Mouse (Mus musculus): ENCODE measurements at regions not wholly inside any gene's neighbourhood (a gene's known extent, or its start where the extent isn't known, plus 50 kb on each side); places are given as distances from the start of the nearest gene placed in this dataset.

DNA sequence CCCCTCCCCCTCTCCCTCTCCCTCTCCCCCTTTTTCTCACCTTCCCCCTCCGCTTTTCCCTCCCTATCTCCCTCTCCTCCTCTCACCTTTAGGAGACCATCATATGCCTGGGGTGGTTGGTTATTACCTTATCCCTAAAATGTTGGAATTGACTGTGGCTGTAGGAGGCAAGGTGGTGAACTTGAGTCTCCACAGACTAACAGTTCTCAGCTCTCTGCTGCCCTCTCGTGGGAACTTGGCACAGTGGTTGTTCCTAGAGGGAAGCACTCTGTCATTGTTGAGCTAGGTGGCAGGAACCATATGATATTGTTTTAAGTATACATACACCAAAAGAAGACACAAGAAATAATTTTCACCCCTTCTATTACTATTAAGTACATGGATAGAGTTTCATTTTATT is 386.9 kb downstream of the Galc start:
- peak; percentile 76 for ATAC-seq (ENCODE audit: low FRiP score, low TSS enrichment)
- Histone ChIP-seq H3K4me3 (ENCODE audit: low read length) (no peak overlapping the region), H3K27ac (ENCODE audit: low read depth, low read length) (no peak overlapping the region), H3K9ac (ENCODE audit: low read depth, low read length) (no peak overlapping the region), H3K4me1 (ENCODE audit: control insufficient read depth, insufficient read depth, low read length) (no peaks in the 10 kb centered on the region), H3K4me2 (replicated peaks; ENCODE audit: low read depth, low read length) (no peak overlapping the region), H3K9me3 (ENCODE audit: control insufficient read depth, low read length) (no peaks in the 10 kb centered on the region), H3K27me3 (ENCODE audit: control insufficient read depth, insufficient read depth, low read length) (no peaks in the 10 kb centered on the region), H3K36me3 (ENCODE audit: control insufficient read depth, insufficient read depth, low read length) (no peaks in the 10 kb centered on the region)
- WGBS: 15% methylated on average over 2 of the region's 2 CpGs

GRCm38 (mm10) chr12:97862921-97863320 is 396.3 kb downstream of the Galc start:
- Histone ChIP-seq H3K4me1 (ENCODE audit: control insufficient read depth, insufficient read depth, low read length) (no peaks in the 10 kb centered on the region), H3K27ac (ENCODE audit: low read depth, low read length) (no peak overlapping the region), H3K27me3 (ENCODE audit: control insufficient read depth, insufficient read depth, low read length) (no peaks in the 10 kb centered on the region), H3K9me3 (ENCODE audit: control insufficient read depth, low read length) (no peaks in the 10 kb centered on the region), H3K4me2 (replicated peaks; ENCODE audit: low read depth, low read length) (no peak overlapping the region), H3K36me3 (ENCODE audit: control insufficient read depth, insufficient read depth, low read length) (no peaks in the 10 kb centered on the region), H3K4me3 (ENCODE audit: low read length) (no peak overlapping the region), H3K9ac (ENCODE audit: low read depth, low read length) (no peak overlapping the region)
- no peak for ATAC-seq (ENCODE audit: low FRiP score, low TSS enrichment)
- WGBS: 85% methylated on average over 3 of the region's 3 CpGs

DNA sequence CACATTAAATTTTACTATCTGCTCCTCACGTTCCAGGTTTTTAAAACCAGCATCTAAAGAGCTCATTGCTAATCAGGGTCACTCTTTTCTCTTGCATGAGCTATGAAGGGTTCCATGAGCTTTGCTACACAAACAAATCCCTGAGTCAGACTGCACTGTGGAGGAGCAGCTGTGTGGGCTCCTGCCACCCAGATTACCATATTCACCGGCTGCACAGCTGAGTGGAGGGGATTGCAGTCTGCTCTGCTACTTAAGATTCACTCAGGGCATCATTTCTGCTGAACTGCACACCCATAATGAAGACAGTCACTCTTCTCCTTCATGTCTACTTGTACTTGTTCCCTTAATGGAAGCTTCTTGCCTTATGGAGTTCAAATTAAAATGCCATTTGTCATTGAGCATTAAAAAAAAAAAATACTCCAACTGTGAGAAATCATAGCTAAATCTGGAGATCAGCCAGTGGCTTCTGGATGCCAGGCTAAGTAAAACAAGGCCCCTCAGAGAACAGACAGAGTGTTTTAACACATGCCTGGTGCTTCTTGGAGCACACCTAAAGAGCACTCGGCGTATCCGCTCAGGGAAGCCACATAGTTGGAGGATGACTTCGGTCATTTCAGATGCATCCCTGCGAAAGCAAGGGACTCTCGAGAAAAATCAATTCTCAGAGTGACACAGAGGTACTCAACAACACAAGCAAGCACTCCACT is 422.9 kb downstream of the Galc start:
- Histone ChIP-seq H3K9ac (ENCODE audit: low read depth, low read length) (no peak overlapping the region), H3K27ac (ENCODE audit: low read depth, low read length) (no peak overlapping the region), H3K4me3 (ENCODE audit: low read length) (no peak overlapping the region), H3K4me2 (replicated peaks; ENCODE audit: low read depth, low read length) (no peak overlapping the region), H3K4me1 (ENCODE audit: control insufficient read depth, insufficient read depth, low read length) (no peaks in the 10 kb centered on the region), H3K27me3 (ENCODE audit: control insufficient read depth, insufficient read depth, low read length) (no peaks in the 10 kb centered on the region), H3K36me3 (ENCODE audit: control insufficient read depth, insufficient read depth, low read length) (no peaks in the 10 kb centered on the region), H3K9me3 (ENCODE audit: control insufficient read depth, low read length) (no peaks in the 10 kb centered on the region)
- 85% methylated on average over 8 of the region's 8 CpGs for WGBS
- no peak for ATAC-seq (ENCODE audit: low FRiP score, low TSS enrichment)

GRCm38 (mm10) chr12:97793364-97794120 is 465.7 kb downstream of the Galc start:
- Histone ChIP-seq H3K27ac (ENCODE audit: low read depth, low read length) (no peak overlapping the region), H3K36me3 (ENCODE audit: control insufficient read depth, insufficient read depth, low read length) (no peaks in the 10 kb centered on the region), H3K4me3 (ENCODE audit: low read length) (no peak overlapping the region), H3K9ac (ENCODE audit: low read depth, low read length) (no peak overlapping the region), H3K9me3 (ENCODE audit: control insufficient read depth, low read length) (no peaks in the 10 kb centered on the region), H3K4me1 (ENCODE audit: control insufficient read depth, insufficient read depth, low read length) (no peaks in the 10 kb centered on the region), H3K27me3 (ENCODE audit: control insufficient read depth, insufficient read depth, low read length) (no peaks in the 10 kb centered on the region), H3K4me2 (replicated peaks; ENCODE audit: low read depth, low read length) (no peak overlapping the region)
- 81% methylated on average over 16 of the region's 16 CpGs for WGBS
- no peak for ATAC-seq (ENCODE audit: low FRiP score, low TSS enrichment)

- Histone ChIP-seq H3K27me3 (ENCODE audit: control insufficient read depth, insufficient read depth, low read length) (no peaks in the 10 kb centered on the region), H3K36me3 (ENCODE audit: control insufficient read depth, insufficient read depth, low read length) (no peaks in the 10 kb centered on the region), H3K27ac (ENCODE audit: low read depth, low read length) (no peak overlapping the region), H3K9ac (ENCODE audit: low read depth, low read length) (no peak overlapping the region), H3K4me3 (ENCODE audit: low read length) (no peak overlapping the region), H3K9me3 (ENCODE audit: control insufficient read depth, low read length) (no peaks in the 10 kb centered on the region), H3K4me2 (replicated peaks; ENCODE audit: low read depth, low read length) (no peak overlapping the region), H3K4me1 (ENCODE audit: control insufficient read depth, insufficient read depth, low read length) (no peaks in the 10 kb centered on the region)
- 98% methylated on average over 3 of the region's 3 CpGs for WGBS
- ATAC-seq (ENCODE audit: low FRiP score, low TSS enrichment): no peak
Measured at GRCm38 (mm10) chr12:97783476-97783875, 475.8 kb downstream of the Galc start.

DNA sequence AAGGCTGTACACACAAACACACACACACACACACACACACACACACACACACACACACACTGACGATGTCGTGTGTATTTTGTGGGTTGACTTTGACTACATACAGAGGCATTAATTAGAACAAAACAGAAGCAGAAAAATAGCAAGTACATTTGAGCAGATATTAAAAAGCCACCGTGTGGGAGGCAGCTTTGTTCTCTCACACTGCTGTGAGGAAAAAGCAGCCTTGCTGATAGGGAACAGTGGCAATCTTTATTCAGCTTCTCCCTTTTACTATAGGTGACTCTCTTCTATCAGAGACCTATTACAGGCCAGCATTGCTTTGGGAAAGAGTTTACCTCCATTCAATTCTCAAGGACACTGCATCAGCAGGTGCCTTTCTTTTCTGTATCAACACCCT is 500.1 kb downstream of the Galc start:
- H3K9me3 ChIP-seq (ENCODE audit: control insufficient read depth, low read length): no peaks in the 10 kb centered on the region
- H3K27me3 ChIP-seq (ENCODE audit: control insufficient read depth, insufficient read depth, low read length): no peaks in the 10 kb centered on the region
- H3K9ac ChIP-seq (ENCODE audit: low read depth, low read length): no peak overlapping the region
- H3K4me3 ChIP-seq (ENCODE audit: low read length): no peak overlapping the region
- ATAC-seq (ENCODE audit: low FRiP score, low TSS enrichment): no peak
- no peaks in the 10 kb centered on the region for H3K36me3 ChIP-seq (ENCODE audit: control insufficient read depth, insufficient read depth, low read length)
- no peak overlapping the region for H3K4me2 ChIP-seq (replicated peaks; ENCODE audit: low read depth, low read length)
- 81% methylated on average over 3 of the region's 3 CpGs for WGBS
- H3K27ac ChIP-seq (ENCODE audit: low read depth, low read length): no peak overlapping the region
- H3K4me1 ChIP-seq (ENCODE audit: control insufficient read depth, insufficient read depth, low read length): no peaks in the 10 kb centered on the region

DNA sequence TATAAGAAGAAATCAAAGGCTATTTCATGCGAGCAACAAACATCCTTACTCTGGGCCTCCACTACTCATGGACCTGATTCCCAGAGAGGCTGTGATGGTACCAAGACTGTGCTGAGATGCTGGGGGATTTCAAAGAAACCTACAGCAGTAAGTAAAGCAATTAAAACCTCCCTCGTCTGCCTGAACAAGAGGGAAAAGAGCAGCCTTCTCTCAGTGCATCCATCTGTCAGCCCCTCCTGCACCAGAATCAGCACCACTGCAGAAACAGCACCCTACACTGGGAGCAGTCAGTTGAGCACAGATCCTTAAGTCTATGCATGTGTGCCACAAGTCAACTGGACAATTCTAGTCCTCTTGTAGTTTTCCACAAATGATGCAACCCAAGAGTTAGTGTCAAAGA is 500.6 kb downstream of the Galc start:
- Histone ChIP-seq H3K36me3 (ENCODE audit: control insufficient read depth, insufficient read depth, low read length) (no peaks in the 10 kb centered on the region), H3K4me3 (ENCODE audit: low read length) (no peak overlapping the region), H3K9me3 (ENCODE audit: control insufficient read depth, low read length) (no peaks in the 10 kb centered on the region), H3K27me3 (ENCODE audit: control insufficient read depth, insufficient read depth, low read length) (no peaks in the 10 kb centered on the region), H3K9ac (ENCODE audit: low read depth, low read length) (no peak overlapping the region), H3K4me1 (ENCODE audit: control insufficient read depth, insufficient read depth, low read length) (no peaks in the 10 kb centered on the region), H3K4me2 (replicated peaks; ENCODE audit: low read depth, low read length) (no peak overlapping the region), H3K27ac (ENCODE audit: low read depth, low read length) (no peak overlapping the region)
- 46% methylated on average over 2 of the region's 2 CpGs for WGBS
- no peak for ATAC-seq (ENCODE audit: low FRiP score, low TSS enrichment)

DNA sequence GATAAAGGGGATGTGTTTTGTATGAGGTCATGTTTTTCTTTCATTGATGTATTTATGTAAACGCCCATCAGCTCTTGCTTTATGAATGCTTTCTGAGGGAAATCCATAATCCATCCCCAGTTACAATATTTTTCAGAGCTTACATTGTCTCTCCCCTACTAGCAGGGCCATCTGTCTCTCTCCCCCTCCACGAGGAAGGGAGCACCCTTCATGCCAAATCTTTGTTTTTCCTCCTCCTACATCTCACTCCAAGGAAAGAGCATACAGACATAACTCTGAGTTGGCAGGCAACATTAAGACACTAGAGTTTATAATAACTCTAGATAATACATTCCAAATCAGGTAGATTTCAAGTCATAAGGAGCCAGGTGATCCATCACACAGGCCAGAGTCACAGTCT is 509.1 kb downstream of the Galc start:
- 60% methylated on average over 2 of the region's 2 CpGs for WGBS
- no peak overlapping the region for H3K4me2 ChIP-seq (replicated peaks; ENCODE audit: low read depth, low read length)
- ATAC-seq (ENCODE audit: low FRiP score, low TSS enrichment): no peak
- no peaks in the 10 kb centered on the region for H3K27me3 ChIP-seq (ENCODE audit: control insufficient read depth, insufficient read depth, low read length)
- H3K4me3 ChIP-seq (ENCODE audit: low read length): no peak overlapping the region
- no peaks in the 10 kb centered on the region for H3K9me3 ChIP-seq (ENCODE audit: control insufficient read depth, low read length)
- no peak overlapping the region for H3K9ac ChIP-seq (ENCODE audit: low read depth, low read length)
- H3K4me1 ChIP-seq (ENCODE audit: control insufficient read depth, insufficient read depth, low read length): no peaks in the 10 kb centered on the region
- H3K36me3 ChIP-seq (ENCODE audit: control insufficient read depth, insufficient read depth, low read length): no peaks in the 10 kb centered on the region
- no peak overlapping the region for H3K27ac ChIP-seq (ENCODE audit: low read depth, low read length)

DNA sequence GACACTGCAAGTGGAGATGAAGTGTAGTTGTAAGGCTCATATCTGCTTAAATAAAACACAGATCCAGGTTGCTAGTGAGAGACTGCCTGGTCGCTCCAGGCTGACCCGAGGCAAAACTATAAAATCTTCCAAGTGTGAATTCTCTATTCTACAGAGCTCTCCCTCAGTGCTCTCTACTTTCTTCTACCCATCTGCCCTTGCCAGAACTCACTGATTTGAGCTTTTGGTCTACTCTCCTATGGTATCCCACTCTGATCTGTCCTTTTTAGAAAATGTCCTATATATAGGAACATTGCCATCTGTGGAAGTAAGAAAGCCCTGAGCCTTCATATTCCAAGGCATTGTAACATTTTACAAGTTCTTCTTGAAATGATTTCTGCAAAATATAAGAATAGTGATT is 518.3 kb downstream of the Galc start:
- H3K9ac ChIP-seq (ENCODE audit: low read depth, low read length): no peak overlapping the region
- ATAC-seq (ENCODE audit: low FRiP score, low TSS enrichment): no peak
- H3K36me3 ChIP-seq (ENCODE audit: control insufficient read depth, insufficient read depth, low read length): no peaks in the 10 kb centered on the region
- WGBS: 21% methylated on average over 2 of the region's 2 CpGs
- H3K4me1 ChIP-seq (ENCODE audit: control insufficient read depth, insufficient read depth, low read length): no peaks in the 10 kb centered on the region
- no peaks in the 10 kb centered on the region for H3K27me3 ChIP-seq (ENCODE audit: control insufficient read depth, insufficient read depth, low read length)
- H3K4me3 ChIP-seq (ENCODE audit: low read length): no peak overlapping the region
- no peaks in the 10 kb centered on the region for H3K9me3 ChIP-seq (ENCODE audit: control insufficient read depth, low read length)
- no peak overlapping the region for H3K4me2 ChIP-seq (replicated peaks; ENCODE audit: low read depth, low read length)
- no peak overlapping the region for H3K27ac ChIP-seq (ENCODE audit: low read depth, low read length)
